Mouse (Mus musculus) small intestine, adult 2 months (tissue): ENCODE data around the gene Mtmr6. TPM values are rescaled to one million over a fixed set of nuclear protein-coding genes. Genes with fewer than 3 reads are reported as not detected.

ENCODE experiments used
- H3K27ac ChIP-seq: fragments of 200-500 bp; 2 replicates; pipeline ENCODE4 v1.5.1; 2012; ENCODE audit warnings: low read depth, low read length, control low read depth, inconsistent platforms; ENCODE audit not compliant: insufficient read depth
- H3K27me3 ChIP-seq: fragments of 200-500 bp; 2 replicates; pipeline ENCODE4 v1.6.1; 2012; ENCODE audit warnings: mild to moderate bottlenecking, moderate library complexity, low read length, inconsistent platforms; ENCODE audit not compliant: control insufficient read depth, insufficient read depth
- H3K36me3 ChIP-seq: fragments of 200-500 bp; 2 replicates; pipeline ENCODE4 v1.6.1; 2012; ENCODE audit warnings: mild to moderate bottlenecking, low read length, control low read depth, inconsistent platforms; ENCODE audit not compliant: control insufficient read depth, insufficient read depth
- H3K4me1 ChIP-seq: fragments of 200-500 bp; 2 replicates; pipeline ENCODE4 v1.6.1; 2012; ENCODE audit warnings: low read length, inconsistent platforms, mixed read lengths; ENCODE audit not compliant: control insufficient read depth, insufficient read depth, insufficient read length
- H3K4me3 ChIP-seq: fragments of 200-500 bp; 2 replicates; pipeline ENCODE4 v1.5.1; 2012; ENCODE audit warnings: low read depth, mild to moderate bottlenecking, control low read depth, inconsistent platforms, low read length, moderate library complexity
- CTCF ChIP-seq: fragments of 200-500 bp; IDR thresholded peaks from 2 replicates; pipeline ENCODE4 v1.5.1; 2012; ENCODE audit warnings: low read depth, mild to moderate bottlenecking, control low read depth, inconsistent platforms, low read length, moderate library complexity, mixed read lengths; ENCODE audit not compliant: insufficient replicate concordance, insufficient read length; ENCODE audit errors: extremely low read depth
- POLR2A ChIP-seq: fragments of 200-500 bp; IDR thresholded peaks from 2 replicates; pipeline ENCODE4 v1.6.1; 2012; ENCODE audit warnings: low read depth, mild to moderate bottlenecking, control low read depth, inconsistent platforms, low read length, moderate library complexity
- WGBS: fragments of 180-500 bp; shearing (Covaris S2); methylation state at CpG from one replicate; pipeline ENCODE4 v1.1.7; 2018; 5-methylcytosine and 5-hydroxymethylcytosine counted together
- polyA plus RNA-seq: library from polyadenylated mRNA; depleted of rRNA; stranded (reverse); fragments of >200 nt; gene quantifications from 2 replicates; pipeline ENCODE4 v1.2.3, GENCODE M21; 2012; rRNA removed

Gene Mtmr6
- 3.4 and 6.6 TPM in 2 replicates for polyA plus RNA-seq

DNA sequence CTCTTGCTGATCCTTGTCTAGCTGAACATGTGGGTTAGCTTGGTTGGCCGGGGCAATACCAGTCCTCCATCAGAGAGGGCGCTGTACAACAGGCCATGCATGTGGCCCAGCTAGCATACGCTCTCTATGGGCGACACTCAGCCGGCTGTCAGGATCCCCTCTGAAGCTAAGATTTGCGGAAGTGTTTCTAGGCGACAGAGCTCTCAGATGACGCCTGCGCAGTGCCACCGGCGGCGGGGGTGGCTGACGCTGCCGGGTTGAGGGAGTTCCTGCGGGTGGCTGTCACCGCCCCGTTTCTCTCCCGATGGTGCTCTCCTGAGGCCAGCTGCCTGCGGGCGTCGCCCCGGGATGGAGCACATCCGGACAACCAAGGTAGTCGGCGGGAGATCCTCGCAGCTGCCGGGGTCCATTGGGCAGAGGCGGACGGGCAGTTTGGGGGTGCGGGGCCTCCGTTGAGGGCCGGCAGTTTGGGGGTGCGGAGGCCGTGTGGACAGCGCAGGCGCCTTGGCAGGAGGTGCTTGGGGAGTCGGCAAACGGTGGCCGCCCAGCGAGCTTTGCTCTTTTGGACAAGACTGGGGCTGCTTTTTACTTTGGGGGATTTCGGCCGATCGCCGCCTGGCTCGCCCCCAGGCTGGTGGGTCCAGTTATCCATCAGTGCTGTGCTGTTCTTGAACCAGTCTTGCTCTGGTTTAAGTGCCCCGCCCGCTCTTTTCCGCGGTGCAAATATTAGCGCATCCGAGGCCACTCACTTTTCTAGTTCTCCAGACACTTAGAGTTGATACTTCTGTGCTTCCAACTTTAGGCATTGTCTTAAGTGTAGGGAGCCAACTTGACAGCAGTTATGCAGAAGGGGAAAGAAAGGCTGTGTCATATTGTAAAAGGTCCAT lies at the start of gene Mtmr6:
Gene Mtmr6, plus strand, starts transcription at position 239 of the 887 bp plus-strand sequence.
- peak within 1 kb of the TSS; percentile 73 for H3K27ac ChIP-seq
- peaks cover 3% of the 10 kb centered on the region; the same call in 1 of the 2 replicates for H3K4me1 ChIP-seq
- no peaks in the 10 kb centered on the region for H3K27me3 ChIP-seq
- peak; percentile 78 for TF ChIP-seq POLR2A
- peak; percentile 94 for TF ChIP-seq CTCF
- H3K36me3 ChIP-seq = no peaks in the 10 kb centered on the region; the same call in 1 of the 2 replicates
- WGBS = under 1% methylated on average over 51 of the region's 51 CpGs
- peak within 1 kb of the TSS; percentile 90 for H3K4me3 ChIP-seq

DNA sequence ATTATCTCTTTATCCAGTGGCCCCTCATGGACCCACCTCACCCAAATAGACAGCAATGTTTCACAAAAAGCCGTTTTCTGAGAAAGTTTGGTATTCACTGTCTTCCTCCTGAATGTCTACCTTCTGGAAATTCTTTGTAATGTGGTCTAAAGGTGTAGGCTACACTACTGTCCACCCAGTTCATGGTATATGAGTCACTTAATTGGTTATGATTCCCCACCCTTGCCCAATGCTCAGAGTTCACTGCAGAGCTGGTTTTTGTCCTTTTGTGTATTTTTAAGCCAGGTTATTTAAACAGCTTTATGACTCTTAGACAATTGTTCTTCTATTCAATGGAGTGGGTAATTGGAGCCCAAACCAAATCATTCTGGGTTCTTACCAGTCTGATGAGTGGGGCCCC lies 48.9 kb upstream of the Mtmr6 start:
- TF ChIP-seq CTCF (no peak), POLR2A (no peak)
- H3K27ac ChIP-seq = peak overlapping the region; percentile 16; the same call in 1 of the 2 replicates

DNA sequence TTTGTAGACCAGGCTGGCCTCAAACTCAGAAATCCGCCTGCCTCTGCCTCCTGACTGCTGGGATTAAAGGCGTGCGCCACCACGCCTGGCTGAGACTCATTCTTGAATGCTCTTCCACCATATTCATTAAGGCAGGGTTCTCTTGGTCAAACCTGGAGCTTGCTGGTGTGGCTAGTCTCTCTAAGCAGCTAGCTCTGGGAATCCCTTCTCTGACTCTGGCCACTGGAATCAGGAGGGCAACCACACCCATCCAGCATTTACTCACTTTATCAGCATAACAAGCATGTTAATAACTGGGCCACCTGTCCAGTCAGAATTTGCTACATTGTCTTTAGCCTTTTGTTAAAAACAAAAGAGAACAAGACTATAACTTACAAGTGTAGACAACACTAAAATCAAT lies 47.4 kb upstream of the Mtmr6 start:
- WGBS = 98% methylated on average over 4 of the region's 4 CpGs
- H3K4me3 ChIP-seq = no peak overlapping the region
- no peak overlapping the region for H3K27ac ChIP-seq
- no peak for TF ChIP-seq CTCF
- no peak for TF ChIP-seq POLR2A
- H3K4me1 ChIP-seq = peaks cover 13% of the 10 kb centered on the region
- no peaks in the 10 kb centered on the region for H3K27me3 ChIP-seq
- peaks cover 17% of the 10 kb centered on the region for H3K36me3 ChIP-seq

More for the DNA sequence above, 48.9 kb upstream of the Mtmr6 start:
- 83% methylated on average over 1 of the region's 1 CpGs for WGBS
- Histone ChIP-seq H3K27me3 (no peaks in the 10 kb centered on the region), H3K4me3 (no peak overlapping the region), H3K36me3 (peaks cover 15% of the 10 kb centered on the region), H3K4me1 (peaks cover 13% of the 10 kb centered on the region)

DNA sequence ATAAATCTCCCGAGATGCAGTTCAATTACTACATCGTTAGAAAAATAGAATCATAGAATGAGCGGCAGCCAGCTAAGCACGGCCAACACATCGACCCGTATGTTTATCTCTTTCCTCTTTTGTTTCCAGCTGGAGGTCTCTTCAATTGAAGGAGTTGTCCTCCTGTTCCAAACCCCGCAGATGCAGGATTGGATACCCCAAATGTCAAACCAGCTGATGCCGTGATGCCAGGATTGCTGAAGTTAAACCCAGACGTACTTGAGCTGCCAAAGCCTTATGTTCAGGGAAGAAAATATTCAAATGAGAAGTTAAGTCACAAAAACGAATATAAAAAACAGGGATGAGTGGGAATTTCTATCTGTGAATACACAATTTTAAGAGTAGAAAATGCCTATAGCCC lies 45.1 kb upstream of the Mtmr6 start:
- TF ChIP-seq POLR2A = no peak
- TF ChIP-seq CTCF = no peak
- H3K27me3 ChIP-seq = no peaks in the 10 kb centered on the region

DNA sequence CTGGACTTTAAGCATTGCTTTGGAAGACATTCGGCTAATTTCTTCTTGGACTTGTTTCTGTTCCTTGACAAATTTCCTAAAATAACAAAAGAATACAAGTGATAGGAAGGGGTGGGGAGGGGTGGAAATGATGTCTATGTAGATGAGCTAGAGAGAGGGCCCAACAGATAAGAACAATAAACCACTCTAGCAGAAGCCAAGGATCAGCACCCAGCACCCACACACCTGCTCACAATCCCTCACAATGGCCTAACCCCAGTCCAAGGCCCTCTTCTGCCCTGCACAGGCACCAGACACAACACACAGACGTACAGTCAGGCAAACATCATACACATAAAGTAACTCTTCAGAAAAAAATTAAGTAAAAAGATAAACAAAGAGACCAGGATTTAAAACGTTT lies 26.5 kb upstream of the Mtmr6 start:
- Histone ChIP-seq H3K4me1 (no peaks in the 10 kb centered on the region), H3K27ac (no peak overlapping the region)

More for the DNA sequence above, 45.1 kb upstream of the Mtmr6 start:
- Histone ChIP-seq H3K4me1 (peaks cover 8% of the 10 kb centered on the region), H3K36me3 (peaks cover 21% of the 10 kb centered on the region), H3K4me3 (no peak overlapping the region), H3K27ac (no peak overlapping the region)
- WGBS = 88% methylated on average over 10 of the region's 10 CpGs

DNA sequence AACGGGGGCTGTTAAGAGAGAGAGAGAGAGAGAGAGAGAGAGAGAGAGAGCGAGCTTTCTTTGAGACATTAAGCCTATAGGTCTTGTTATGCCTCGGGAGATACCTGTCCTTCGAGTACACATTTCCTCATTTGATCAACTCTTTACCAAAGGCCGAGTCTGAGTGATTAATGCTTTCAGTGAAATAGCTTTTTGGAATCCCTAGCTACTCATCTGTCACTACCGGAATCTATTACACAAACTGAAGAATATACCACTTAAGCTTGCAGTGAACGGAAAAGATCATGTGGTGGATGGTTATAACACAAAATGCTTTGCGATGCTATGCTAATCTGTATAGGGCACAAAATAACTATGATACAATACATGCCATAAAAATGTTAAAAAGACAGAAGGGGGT lies 14.7 kb upstream of the Mtmr6 start:
- TF ChIP-seq CTCF (no peak), POLR2A (no peak)
- WGBS = 3% methylated on average over 8 of the region's 8 CpGs
- H3K27me3 ChIP-seq = no peaks in the 10 kb centered on the region
- peaks cover 9% of the 10 kb centered on the region; the same call in 1 of the 2 replicates for H3K4me1 ChIP-seq
- no peak overlapping the region for H3K27ac ChIP-seq
- H3K4me3 ChIP-seq = no peak overlapping the region
- peaks cover under 1% of the 10 kb centered on the region; the same call in 1 of the 2 replicates for H3K36me3 ChIP-seq

More for the DNA sequence above, 26.5 kb upstream of the Mtmr6 start:
- WGBS = 74% methylated on average over 3 of the region's 3 CpGs
- no peaks in the 10 kb centered on the region for H3K27me3 ChIP-seq
- no peak overlapping the region for H3K4me3 ChIP-seq
- TF ChIP-seq POLR2A (no peak), CTCF (no peak)
- peaks cover 40% of the 10 kb centered on the region for H3K36me3 ChIP-seq

DNA sequence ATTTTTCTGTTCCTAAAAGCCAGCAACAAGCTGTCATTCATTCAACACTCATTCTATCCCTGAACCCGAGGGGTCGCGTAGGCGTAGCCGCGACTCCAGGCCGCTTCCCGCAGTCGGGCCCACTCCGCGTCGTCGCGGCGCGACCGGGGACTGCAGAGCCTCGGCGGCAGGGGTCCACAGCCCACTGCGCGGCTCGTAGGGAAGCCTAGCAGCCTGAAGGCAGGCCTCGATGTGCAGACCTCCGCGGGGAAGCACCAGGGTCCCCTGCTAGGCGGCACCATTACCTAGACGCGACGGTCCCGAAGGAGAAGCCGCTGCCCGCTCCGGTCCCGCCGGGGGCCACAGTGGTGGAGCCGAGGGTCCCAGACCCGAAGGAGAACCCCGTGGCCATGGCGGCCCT lies 14.1 kb upstream of the Mtmr6 start:
- Histone ChIP-seq H3K4me1 (peaks cover 9% of the 10 kb centered on the region; the same call in 1 of the 2 replicates), H3K27me3 (no peaks in the 10 kb centered on the region), H3K4me3 (peak overlapping the region; percentile 95), H3K36me3 (no peaks in the 10 kb centered on the region; the same call in 1 of the 2 replicates), H3K27ac (peak overlapping the region; percentile 66)
- TF ChIP-seq CTCF (no peak), POLR2A (no peak)
- WGBS = under 1% methylated on average over 39 of the region's 39 CpGs
